8 mouse cellular contexts compared by ENCODE assay signal in genomic region chr3:101570747-101571514, GRCm38 (mm10). TPM values are rescaled to one million over a fixed set of nuclear protein-coding genes. Genes with fewer than 3 reads are reported as not detected.
A peak's percentile ranks its signal among the peaks of the same experiment; 100 is the strongest.
DNase-seq lines count a peak whose midpoint lies in the region; ATAC-seq and TF ChIP-seq lines count a peak whose summit lies in the region.

No protein-coding gene starts in this region.

- peaks cover 38% of the 10 kb centered on the region for H3K4me1 ChIP-seq in midbrain, embryonic 10.5 days
- no peaks in the 10 kb centered on the region for H3K4me1 ChIP-seq in midbrain, postnatal 0 days (ENCODE audit: insufficient read depth, low read length)
- peaks cover 10% of the 10 kb centered on the region for H3K4me1 ChIP-seq in hindbrain, embryonic 16.5 days (ENCODE audit: control insufficient read depth, insufficient read depth, low read depth, low read length)
- peaks cover 12% of the 10 kb centered on the region for H3K4me1 ChIP-seq in stomach, embryonic 16.5 days (ENCODE audit: control insufficient read depth, insufficient read depth, low read length)

- peaks cover 7% of the 10 kb centered on the region for H3K9me3 ChIP-seq in midbrain, embryonic 10.5 days (replicated peaks)
- H3K9me3 ChIP-seq in midbrain, postnatal 0 days (ENCODE audit: low read length) = no peaks in the 10 kb centered on the region
- H3K9me3 ChIP-seq in hindbrain, embryonic 16.5 days (ENCODE audit: control insufficient read depth, low read length) = no peaks in the 10 kb centered on the region; the same call in 1 of the 2 replicates
- no peaks in the 10 kb centered on the region for H3K9me3 ChIP-seq in stomach, embryonic 16.5 days (replicated peaks; ENCODE audit: control insufficient read depth, low read length)

- TF ChIP-seq CTCF in midbrain, postnatal 0 days (IDR thresholded peaks at IDR 0.05) = no peak

- H3K4me3 ChIP-seq in midbrain, embryonic 10.5 days = no peak overlapping the region
- no peak overlapping the region for H3K4me3 ChIP-seq in midbrain, postnatal 0 days (ENCODE audit: low read depth, low read length)
- no peak overlapping the region for H3K4me3 ChIP-seq in hindbrain, embryonic 16.5 days (ENCODE audit: low read length)
- no peak overlapping the region for H3K4me3 ChIP-seq in stomach, embryonic 16.5 days (replicated peaks; ENCODE audit: low read length)

- peak overlapping the region; percentile 77 for H3K27ac ChIP-seq in midbrain, embryonic 10.5 days (replicated peaks)
- H3K27ac ChIP-seq in midbrain, postnatal 0 days (ENCODE audit: low read depth, low read length) = no peak overlapping the region
- H3K27ac ChIP-seq in hindbrain, embryonic 16.5 days (ENCODE audit: low read depth, low read length) = peak overlapping the region; percentile 21; the same call in 1 of the 2 replicates
- H3K27ac ChIP-seq in stomach, embryonic 16.5 days (ENCODE audit: low read length) = peak overlapping the region; percentile 72; the same call in 1 of the 2 replicates

- DNase-seq in midbrain, embryonic 10.5 days (ENCODE audit: low spot score) = no peak
- no peak for DNase-seq in midbrain, postnatal 0 days (ENCODE audit: low spot score)
- DNase-seq in Muller cell, postnatal 12 days (ENCODE audit: inconsistent ontology term) = peak; percentile 53
- DNase-seq in embryo, embryonic 10.5 days (ENCODE audit: low spot score) = no peak
- DNase-seq in layer of hippocampus, adult 18-20 months (ENCODE audit: low spot score in 2 of 2) = no peak
- no peak for DNase-seq in adipocyte (ENCODE audit: low spot score)

- ATAC-seq in midbrain, postnatal 0 days (ENCODE audit: low FRiP score) = no peak
- no peak for ATAC-seq in hindbrain, embryonic 16.5 days
- ATAC-seq in stomach, embryonic 16.5 days (ENCODE audit: insufficient read depth, low FRiP score) = no peak

- H3K9ac ChIP-seq in midbrain, postnatal 0 days (replicated peaks; ENCODE audit: low read length, poor library complexity, severe bottlenecking) = no peak overlapping the region
- H3K9ac ChIP-seq in hindbrain, embryonic 16.5 days (ENCODE audit: low read depth, low read length) = no peak overlapping the region
- no peak overlapping the region for H3K9ac ChIP-seq in stomach, embryonic 16.5 days (ENCODE audit: low read length)

- peaks cover 17% of the 10 kb centered on the region for H3K36me3 ChIP-seq in midbrain, embryonic 10.5 days
- H3K36me3 ChIP-seq in midbrain, postnatal 0 days (ENCODE audit: insufficient read depth, low read length) = peaks cover 14% of the 10 kb centered on the region
- peaks cover 6% of the 10 kb centered on the region for H3K36me3 ChIP-seq in hindbrain, embryonic 16.5 days (ENCODE audit: control insufficient read depth, insufficient read depth, low read length)
- H3K36me3 ChIP-seq in stomach, embryonic 16.5 days (ENCODE audit: control insufficient read depth, insufficient read depth, low read length) = peaks cover 7% of the 10 kb centered on the region

- peaks cover 6% of the 10 kb centered on the region; the same call in 1 of the 2 replicates for H3K27me3 ChIP-seq in midbrain, embryonic 10.5 days (ENCODE audit: low read depth, poor library complexity, severe bottlenecking)
- H3K27me3 ChIP-seq in midbrain, postnatal 0 days (ENCODE audit: insufficient read depth, low read length) = no peaks in the 10 kb centered on the region
- H3K27me3 ChIP-seq in hindbrain, embryonic 16.5 days (replicated peaks; ENCODE audit: control insufficient read depth, insufficient read depth, low read length) = no peaks in the 10 kb centered on the region
- no peaks in the 10 kb centered on the region for H3K27me3 ChIP-seq in stomach, embryonic 16.5 days (ENCODE audit: control insufficient read depth, insufficient read depth, low read length)

- H3K4me2 ChIP-seq in midbrain, postnatal 0 days (ENCODE audit: low read depth, low read length, poor library complexity, severe bottlenecking) = no peak overlapping the region
- H3K4me2 ChIP-seq in hindbrain, embryonic 16.5 days (ENCODE audit: low read length) = no peak overlapping the region
- H3K4me2 ChIP-seq in stomach, embryonic 16.5 days (ENCODE audit: low read depth, low read length) = no peak overlapping the region

- 80% methylated on average over 6 of the region's 6 CpGs for WGBS in midbrain, embryonic 10.5 days
- WGBS in midbrain, postnatal 0 days = 71% methylated on average over 6 of the region's 6 CpGs
- 83% methylated on average over 6 of the region's 6 CpGs for WGBS in hindbrain, embryonic 16.5 days
- WGBS in stomach, embryonic 16.5 days = 77% methylated on average over 6 of the region's 6 CpGs

RNA-seq across cellular contexts. Expression of gene Atp1a1, which starts 33.6 kb away (rescaled TPM):
- polyA plus RNA-seq in midbrain, embryonic 10.5 days (2016; fragmentation: Nextera tagmentation; extraction: Ambion mirVana) = 39.6 and 43.5 TPM in 2 replicates
- 211 and 235 TPM in 2 replicates for total RNA-seq in midbrain, postnatal 0 days (2014; rRNA removed)
- polyA plus RNA-seq in midbrain, postnatal 0 days (2015; fragmentation: Nextera tagmentation; extraction: Ambion mirVana) = 54.7 and 56.7 TPM in 2 replicates
- 67.5 and 74.9 TPM in 2 replicates for polyA plus RNA-seq in hindbrain, embryonic 16.5 days (2015; fragmentation: Nextera tagmentation; extraction: Ambion mirVana)
- 149 and 158 TPM in 2 replicates for polyA plus RNA-seq in stomach, embryonic 16.5 days (2015; fragmentation: Nextera tagmentation; extraction: Ambion mirVana)
- total RNA-seq in layer of hippocampus, adult 18-20 months (2021) = 100 to 1,000 TPM; 518 to 527 TPM
